Mouse (Mus musculus): ENCODE data around the gene Stap2. TPM values are rescaled to one million over a fixed set of nuclear protein-coding genes. Genes with fewer than 3 reads are reported as not detected.

Stap2 gene
- total RNA-seq, 2 experiments from 2014 or later, result 17.8 to 18.8 TPM

Other genes with a start within 250 kb of the Stap2 start
- gene Zfp119a, start 126.7 kb downstream of the Stap2 start, total RNA-seq (2021), result 1 to 10 TPM; 5.5 to 5.6 TPM
- gene Zfp959, start 113.5 kb downstream of the Stap2 start, total RNA-seq (2021), result 1 to 10 TPM; 4.9 to 5.3 TPM
- 1 to 10 TPM; 4.4 to 4.5 TPM for gene Zfp119b, start 56.1 kb downstream of the Stap2 start, total RNA-seq (2021)
- under 1 TPM; 0.22 to 0.82 TPM for gene Ebi3, start 52.9 kb downstream of the Stap2 start, total RNA-seq (2021)
- gene Yju2, start 46.5 kb downstream of the Stap2 start, total RNA-seq (2021), result 10 to 100 TPM; 12.8 TPM
- 1 to 10 TPM; 1.8 to 3.4 TPM for gene Shd, start 35.1 kb downstream of the Stap2 start, total RNA-seq (2021)
- gene Fsd1, start 19.1 kb downstream of the Stap2 start, total RNA-seq (2021), result under 1 TPM in 1 of 2 experiments, not detected in 1; 0.31 TPM
- 10 to 100 TPM; 47.4 to 50.1 TPM for gene Mpnd, start 127 bp upstream of the Stap2 start, total RNA-seq (2021)
- 10 to 100 TPM; 32.0 to 33.9 TPM for gene Sh3gl1, start 31.1 kb upstream of the Stap2 start, total RNA-seq (2021)
- 1 to 10 TPM; 5.2 to 6.3 TPM for gene Chaf1a, start 34.9 kb upstream of the Stap2 start, total RNA-seq (2021)
- 10 to 100 TPM; 50.9 to 57.4 TPM for gene Ubxn6, start 69.4 kb upstream of the Stap2 start, total RNA-seq (2021)
- gene Hdgfl2, start 74.0 kb upstream of the Stap2 start, total RNA-seq (2021), result 10 to 100 TPM; 38.9 to 42.2 TPM
- 100 to 1,000 TPM in 1 of 2 experiments, 10 to 100 TPM in 1; 80.9 to 155 TPM for gene Plin4, start 104.2 kb upstream of the Stap2 start, total RNA-seq (2021)
- 100 to 1,000 TPM; 126 to 166 TPM for gene Plin5, start 112.0 kb upstream of the Stap2 start, total RNA-seq (2021)
- 10 to 100 TPM; 12.6 to 25.2 TPM for gene Lrg1, start 116.4 kb upstream of the Stap2 start, total RNA-seq (2021)
- 10 to 100 TPM; 11.3 to 13.7 TPM for gene Sema6b, start 134.8 kb upstream of the Stap2 start, total RNA-seq (2021)
- gene Tnfaip8l1, start 156.9 kb upstream of the Stap2 start, total RNA-seq (2021), result 1 to 10 TPM; 5.8 to 8.4 TPM
- gene Mydgf, start 178.3 kb upstream of the Stap2 start, total RNA-seq (2021), result 10 to 100 TPM; 36.6 to 40.3 TPM
- 10 to 100 TPM; 29.1 to 33.3 TPM for gene Dpp9, start 213.3 kb upstream of the Stap2 start, total RNA-seq (2021)